Mouse (Mus musculus) myocyte (in vitro differentiated cells): ENCODE data around the gene Lsm14b. TPM values are rescaled to one million over a fixed set of nuclear protein-coding genes. Genes with fewer than 3 reads are reported as not detected.
A peak's percentile ranks its signal among the peaks of the same experiment; 100 is the strongest.

Source experiments
- H3K27me3 ChIP-seq: one replicate; pipeline ENCODE4 v1.6.1; 2011; ENCODE audit not compliant: control insufficient read depth, insufficient read depth, insufficient read length
- H3K36me3 ChIP-seq: one replicate; pipeline ENCODE4 v1.6.1; 2011; ENCODE audit not compliant: control insufficient read depth, insufficient read depth
- H3K4me2 ChIP-seq: one replicate; pipeline ENCODE4 v1.6.1; 2011; ENCODE audit warnings: low read depth, control low read depth
- H3K4me3 ChIP-seq: one replicate; pipeline ENCODE4 v1.5.1; 2011; ENCODE audit warnings: mild to moderate bottlenecking, control low read depth, moderate library complexity
- H3K79me2 ChIP-seq: one replicate; pipeline ENCODE4 v1.6.1; 2011; ENCODE audit not compliant: control insufficient read depth, insufficient read depth
- H3ac ChIP-seq: one replicate; pipeline ENCODE4 v1.6.1; 2011; ENCODE audit not compliant: control insufficient read depth, insufficient read length
- CEBPB ChIP-seq: IDR thresholded peaks from 2 replicates; pipeline ENCODE4 v1.6.1; 2011; ENCODE audit warnings: mild to moderate bottlenecking, moderate library complexity; ENCODE audit not compliant: poor library complexity, insufficient read depth, severe bottlenecking
- E2F4 ChIP-seq: IDR thresholded peaks from one replicate; pipeline ENCODE4 v1.6.1; 2011; ENCODE audit warnings: mild to moderate bottlenecking, control low read depth, moderate library complexity; ENCODE audit not compliant: insufficient read depth
- MAX ChIP-seq: IDR thresholded peaks from one replicate; pipeline ENCODE4 v1.6.1; 2011; ENCODE audit warnings: low read depth, mild to moderate bottlenecking, control low read depth
- MYOD1 ChIP-seq, 3 experiments: IDR thresholded peaks; one replicate each; pipeline ENCODE4 v1.6.1; 2011; ENCODE audit warnings: control low read depth in 2 of 3, low read depth in 2 of 3, mild to moderate bottlenecking in 2 of 3, moderate library complexity in 1 of 3; ENCODE audit not compliant: insufficient read length in 2 of 3, control insufficient read depth in 1 of 3
- MYOG ChIP-seq, 3 experiments: IDR thresholded peaks; one replicate each; pipeline ENCODE4 v1.6.1; 2011; ENCODE audit warnings: control low read depth in 2 of 3, low read depth in 2 of 3, mild to moderate bottlenecking in 2 of 3; ENCODE audit not compliant: insufficient read length in 2 of 3, control insufficient read depth in 1 of 3, insufficient read depth in 1 of 3
- POLR2A ChIP-seq: IDR thresholded peaks from one replicate; pipeline ENCODE4 v1.6.1; 2011; ENCODE audit warnings: low read depth, mild to moderate bottlenecking, control low read depth, moderate library complexity; ENCODE audit not compliant: insufficient read length
- POLR2AphosphoS2 ChIP-seq: IDR thresholded peaks from one replicate; pipeline ENCODE4 v1.6.1; 2011; ENCODE audit warnings: low read depth, control low read depth; ENCODE audit not compliant: insufficient read length
- REST ChIP-seq: IDR thresholded peaks from one replicate; pipeline ENCODE4 v1.6.1; 2011; ENCODE audit warnings: mild to moderate bottlenecking, control low read depth, moderate library complexity; ENCODE audit not compliant: insufficient read depth, insufficient read length
- SRF ChIP-seq: IDR thresholded peaks from one replicate; pipeline ENCODE4 v1.6.1; 2011; ENCODE audit warnings: low read depth; ENCODE audit not compliant: control insufficient read depth, insufficient read length
- TCF12 ChIP-seq: IDR thresholded peaks from one replicate; pipeline ENCODE4 v1.6.1; 2011; ENCODE audit warnings: mild to moderate bottlenecking, control low read depth; ENCODE audit not compliant: poor library complexity, insufficient read depth, severe bottlenecking
- TCF3 ChIP-seq: IDR thresholded peaks from one replicate; pipeline ENCODE4 v1.6.1; 2011; ENCODE audit warnings: low read depth, control low read depth; ENCODE audit not compliant: insufficient read length
- USF1 ChIP-seq: IDR thresholded peaks from one replicate; pipeline ENCODE4 v1.6.1; 2011; ENCODE audit warnings: low read depth, mild to moderate bottlenecking, control low read depth, moderate library complexity
- polyA plus RNA-seq: library from polyadenylated mRNA; unstranded; fragments of >200 nt; fragmentation: generic; extraction: Trizol; gene quantifications from one replicate; pipeline ENCODE4 v1.2.1, GENCODE M21; 2012; ENCODE audit warnings: missing spikeins

The Lsm14b gene
- polyA plus RNA-seq, 1 experiment = 48.8 TPM

DNA sequence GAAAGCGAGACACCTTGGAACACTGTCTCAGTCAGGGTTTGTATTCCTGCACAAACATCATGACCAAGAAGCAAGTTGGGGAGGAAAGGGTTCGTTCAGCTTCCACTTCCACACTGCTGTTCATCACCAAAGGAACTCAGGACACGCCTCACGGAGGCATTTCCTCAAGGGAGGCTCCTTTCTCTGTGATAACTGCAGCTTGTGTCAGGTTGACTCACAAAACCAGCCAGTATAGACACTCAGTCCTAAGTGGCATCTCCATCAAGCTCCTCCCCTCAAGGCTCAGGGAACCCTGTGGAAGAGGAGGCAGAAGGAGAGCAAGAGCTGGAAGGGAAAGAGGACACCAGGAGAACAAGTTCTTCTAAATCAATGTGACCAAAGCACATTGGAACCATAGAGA is 26.4 kb upstream of the Lsm14b start:
- Histone ChIP-seq H3K79me2 (no peaks in the 10 kb centered on the region), H3K27me3 (no peaks in the 10 kb centered on the region), H3K4me3 (no peak overlapping the region), H3K4me2 (no peak overlapping the region), H3K36me3 (no peaks in the 10 kb centered on the region), H3ac (no peak overlapping the region)
- TF ChIP-seq MAX = no peak
- no peak for TF ChIP-seq TCF3
- TF ChIP-seq POLR2A = no peak

DNA sequence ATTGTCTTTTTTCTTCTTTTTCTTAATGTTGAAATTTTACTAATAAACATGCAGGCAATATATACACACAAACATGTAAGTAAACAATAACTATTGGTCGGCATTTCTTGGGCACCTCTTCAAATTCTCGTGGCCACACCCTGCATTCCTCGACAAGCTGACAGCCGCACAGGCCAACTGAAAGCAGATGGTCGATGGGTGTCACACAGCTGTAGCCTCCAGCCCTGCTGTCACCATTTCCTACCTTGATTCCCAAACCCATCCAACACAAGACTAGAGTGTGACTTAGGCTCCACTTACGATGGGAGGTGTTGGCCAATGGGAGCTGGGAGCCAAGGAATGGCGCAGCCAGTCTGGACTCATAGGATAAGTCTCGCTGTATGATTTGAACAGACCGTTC is 23.2 kb upstream of the Lsm14b start:
- Histone ChIP-seq H3K79me2 (no peaks in the 10 kb centered on the region), H3ac (no peak overlapping the region), H3K4me3 (no peak overlapping the region), H3K36me3 (no peaks in the 10 kb centered on the region), H3K4me2 (no peak overlapping the region), H3K27me3 (no peaks in the 10 kb centered on the region)
- TF ChIP-seq SRF (no peak), E2F4 (no peak), CEBPB (no peak), TCF12 (peak; percentile 31), POLR2AphosphoS2 (no peak), POLR2A (no peak), USF1 (no peak), MYOD1 (IDR thresholded peaks at IDR 0.05; ENCODE audit: control insufficient read depth in 1 of 3, insufficient read length in 2 of 3, low read depth in 2 of 3) (peak; percentile 58 to 86 (median 76)), MYOG (IDR thresholded peaks at IDR 0.05; ENCODE audit: control insufficient read depth in 1 of 3, insufficient read depth in 1 of 3, insufficient read length in 2 of 3, low read depth in 2 of 3) (peak; percentile 43 to 90 (median 50)), MAX (no peak), TCF3 (peak; percentile 86), REST (no peak)

DNA sequence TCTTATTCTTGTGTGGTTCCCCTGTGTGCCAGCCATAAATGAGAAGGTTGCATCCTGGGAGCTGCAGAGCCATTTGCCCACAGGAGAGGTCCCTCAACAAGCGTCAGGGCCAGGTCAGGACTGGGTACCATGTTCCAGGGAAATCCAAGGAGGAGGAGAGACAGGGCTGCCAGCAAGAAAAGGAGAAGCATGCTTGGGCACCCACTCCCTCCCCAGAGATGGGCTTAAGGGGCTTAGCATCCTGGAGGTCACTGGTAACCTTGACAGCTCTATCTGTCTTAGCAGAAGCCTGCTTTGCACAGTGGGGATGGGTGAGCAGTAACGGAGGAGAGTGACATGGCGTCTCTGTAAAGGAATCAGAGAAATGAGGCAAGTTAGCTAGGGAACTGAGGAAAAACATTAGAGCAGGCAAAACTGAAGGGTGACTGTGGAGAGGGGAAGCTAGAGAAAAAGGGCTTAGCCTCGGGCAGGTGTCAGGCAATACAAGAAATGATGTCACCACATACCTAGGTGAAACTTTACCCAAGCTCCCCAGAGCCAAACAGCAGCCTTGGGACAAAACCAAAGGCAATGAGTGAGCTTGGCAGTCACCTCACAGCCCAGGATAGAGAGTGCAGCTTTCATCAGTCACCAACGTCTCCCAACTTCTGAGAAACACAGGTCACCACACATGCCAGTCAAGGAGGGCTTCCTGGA is 19.0 kb upstream of the Lsm14b start:
- H3K36me3 ChIP-seq = no peaks in the 10 kb centered on the region
- H3K79me2 ChIP-seq = no peaks in the 10 kb centered on the region
- no peak overlapping the region for H3K4me2 ChIP-seq
- no peak overlapping the region for H3ac ChIP-seq
- no peak overlapping the region for H3K4me3 ChIP-seq
- H3K27me3 ChIP-seq = no peaks in the 10 kb centered on the region
- TF ChIP-seq POLR2A (no peak), MYOD1 (IDR thresholded peaks at IDR 0.05; ENCODE audit: control insufficient read depth in 1 of 3, insufficient read length in 2 of 3, low read depth in 2 of 3) (no peak), MYOG (IDR thresholded peaks at IDR 0.05; ENCODE audit: control insufficient read depth in 1 of 3, insufficient read depth in 1 of 3, insufficient read length in 2 of 3, low read depth in 2 of 3) (no peak), TCF12 (no peak), SRF (no peak), MAX (no peak), REST (no peak), CEBPB (no peak), POLR2AphosphoS2 (no peak)

DNA sequence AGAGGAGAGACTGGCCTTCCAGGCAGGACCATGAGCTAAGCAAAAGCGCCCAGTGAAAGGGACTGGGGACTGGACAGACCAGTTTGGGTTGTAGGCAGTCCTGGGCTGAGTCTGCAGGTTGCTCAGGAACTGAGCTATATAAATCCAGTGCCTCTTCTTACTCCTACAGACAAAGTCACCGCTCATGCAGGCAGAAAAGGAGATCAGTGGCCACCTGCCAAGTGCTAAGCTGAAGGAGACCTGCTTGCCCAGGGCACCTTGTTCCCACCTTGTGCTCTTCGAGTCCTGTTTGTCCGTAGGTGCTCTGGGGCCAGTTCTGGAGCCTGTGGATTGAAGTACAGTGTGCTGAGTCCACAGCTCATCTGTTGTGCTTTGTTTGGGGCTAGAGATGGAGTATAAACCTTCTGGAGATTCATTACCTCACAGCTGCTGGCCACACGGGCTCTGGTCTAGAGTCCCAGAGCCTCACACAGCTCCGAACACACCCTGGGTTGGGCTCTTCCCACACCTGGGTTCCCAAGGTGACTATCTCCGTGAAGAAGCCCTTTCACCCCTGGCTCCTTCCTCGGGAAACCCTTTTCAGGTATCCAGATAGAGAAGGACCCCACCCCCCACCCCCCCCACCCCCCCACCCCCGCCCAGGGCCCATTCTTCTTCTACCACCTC is 18.3 kb upstream of the Lsm14b start:
- H3ac ChIP-seq = no peak overlapping the region
- H3K4me3 ChIP-seq = no peak overlapping the region
- H3K4me2 ChIP-seq = no peak overlapping the region
- H3K36me3 ChIP-seq = no peaks in the 10 kb centered on the region
- no peaks in the 10 kb centered on the region for H3K27me3 ChIP-seq
- TF ChIP-seq MYOD1 (IDR thresholded peaks at IDR 0.05; ENCODE audit: control insufficient read depth in 1 of 3, insufficient read length in 2 of 3, low read depth in 2 of 3) (no peak), REST (no peak), E2F4 (no peak), TCF3 (no peak), POLR2A (no peak), POLR2AphosphoS2 (no peak), MYOG (IDR thresholded peaks at IDR 0.05; ENCODE audit: control insufficient read depth in 1 of 3, insufficient read depth in 1 of 3, insufficient read length in 2 of 3, low read depth in 2 of 3) (no peak), CEBPB (no peak), SRF (no peak), TCF12 (no peak), MAX (no peak), USF1 (no peak)
- H3K79me2 ChIP-seq = no peaks in the 10 kb centered on the region

DNA sequence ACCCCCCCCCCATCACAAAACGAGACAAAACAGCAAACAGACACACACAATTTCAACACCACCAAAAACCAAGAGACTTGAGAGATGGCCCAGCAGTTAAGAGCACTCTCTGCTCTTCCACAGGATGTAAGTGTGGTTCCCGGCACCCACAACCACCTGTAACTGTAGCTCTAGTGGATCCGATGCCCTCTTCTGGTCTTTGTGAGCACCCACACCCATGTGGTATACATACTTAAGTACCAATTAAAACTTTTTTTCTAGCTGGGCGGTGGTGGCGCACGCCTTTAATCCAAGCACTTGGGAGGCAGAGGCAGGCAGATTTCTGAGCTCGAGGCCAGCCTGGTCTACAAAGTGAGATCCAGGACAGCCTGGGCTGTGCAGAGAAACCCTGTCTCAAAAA is 14.1 kb upstream of the Lsm14b start:
- Histone ChIP-seq H3K4me3 (no peak overlapping the region), H3K4me2 (no peak overlapping the region), H3K36me3 (no peaks in the 10 kb centered on the region), H3K79me2 (no peaks in the 10 kb centered on the region), H3K27me3 (no peaks in the 10 kb centered on the region), H3ac (no peak overlapping the region)
- TF ChIP-seq POLR2A = no peak
- no peak for TF ChIP-seq TCF12
- TF ChIP-seq MYOD1 (IDR thresholded peaks at IDR 0.05; ENCODE audit: control insufficient read depth in 1 of 3, insufficient read length in 2 of 3, low read depth in 2 of 3) = no peak
- no peak for TF ChIP-seq MAX
- TF ChIP-seq MYOG (IDR thresholded peaks at IDR 0.05; ENCODE audit: control insufficient read depth in 1 of 3, insufficient read depth in 1 of 3, insufficient read length in 2 of 3, low read depth in 2 of 3) = no peak
- TF ChIP-seq SRF = no peak
- TF ChIP-seq POLR2AphosphoS2 = no peak
- no peak for TF ChIP-seq REST
- no peak for TF ChIP-seq E2F4
- no peak for TF ChIP-seq TCF3
- no peak for TF ChIP-seq CEBPB
- no peak for TF ChIP-seq USF1
